Mouse (Mus musculus) spleen, postnatal 10 days (tissue): Measurements from ENCODE around the gene Vmn2r75.
"Not testable (repeated sequence)": the region's sequence is repeated elsewhere in the genome, so short reads cannot be mapped to it uniquely, and the experiment has no call there.

Source experiments
- DNase-seq, 2 experiments: peaks; one replicate each; pipeline ENCODE4 v3.0.0; 2021 to 2022; ENCODE audit warnings: low spot score in 2 of 2

Gene Vmn2r75

GRCm38 (mm10) chr7:86171678-86172077, at the start of gene Vmn2r75:
Gene Vmn2r75 (minus strand): TSS chr7:86171778.
- not testable (repeated sequence) for DNase-seq

- DNase-seq = no peak
Observed at GRCm38 (mm10) chr7:86211345-86211744, 39.8 kb upstream of the Vmn2r75 start.
